Mouse (Mus musculus): ENCODE results near the gene Snx29.

DNA sequence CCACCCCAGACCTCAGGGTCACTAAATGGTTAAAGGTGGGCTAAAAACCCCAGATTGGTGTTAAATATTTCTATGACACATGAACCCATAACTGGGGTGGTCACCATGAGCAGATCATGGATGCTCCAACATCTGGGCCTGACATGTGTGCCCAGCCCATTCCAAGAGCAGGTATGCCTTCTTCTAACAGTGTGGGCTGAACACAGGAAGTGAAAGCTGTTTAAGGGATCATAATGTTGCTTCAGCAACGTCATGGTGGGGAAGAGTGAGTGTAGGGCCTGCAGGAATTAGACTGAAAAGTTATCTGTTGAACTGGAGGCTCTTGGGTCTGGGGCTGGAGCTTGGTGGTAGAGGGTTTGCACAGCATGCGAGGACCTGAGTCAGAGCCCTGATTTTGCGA, 405.9 kb downstream of the Snx29 start:
- TF ChIP-seq POLR2A (IDR thresholded peaks at IDR 0.05; ENCODE audit: low read depth, low read length) (no peak), CTCF (IDR thresholded peaks at IDR 0.05; ENCODE audit: borderline replicate concordance, insufficient read depth, low read length) (no peak)

All from embryonic fibroblast, embryonic 13.5 days (primary cell).